Mouse (Mus musculus) heart, adult 8-10 months (tissue): ENCODE measurements around the gene Sh2b3. TPM values are rescaled to one million over a fixed set of nuclear protein-coding genes. Genes with fewer than 3 reads are reported as not detected.
A peak's percentile ranks its signal among the peaks of the same experiment; 100 is the strongest.
"Not testable (repeated sequence)": the region's sequence is repeated elsewhere in the genome, so short reads cannot be mapped to it uniquely, and the experiment has no call there.

Experiments used
- DNase-seq: peaks from one replicate; pipeline ENCODE4 v3.0.0; 2022; ENCODE audit warnings: low spot score
- total RNA-seq, 4 experiments: library from RNA; stranded (reverse); gene quantifications; 2 replicates each; pipeline ENCODE4 v1.2.4; 2022

Sh2b3 gene
- 10 to 100 TPM; 19.2 to 23.0 (median 22.3) TPM for total RNA-seq

DNA sequence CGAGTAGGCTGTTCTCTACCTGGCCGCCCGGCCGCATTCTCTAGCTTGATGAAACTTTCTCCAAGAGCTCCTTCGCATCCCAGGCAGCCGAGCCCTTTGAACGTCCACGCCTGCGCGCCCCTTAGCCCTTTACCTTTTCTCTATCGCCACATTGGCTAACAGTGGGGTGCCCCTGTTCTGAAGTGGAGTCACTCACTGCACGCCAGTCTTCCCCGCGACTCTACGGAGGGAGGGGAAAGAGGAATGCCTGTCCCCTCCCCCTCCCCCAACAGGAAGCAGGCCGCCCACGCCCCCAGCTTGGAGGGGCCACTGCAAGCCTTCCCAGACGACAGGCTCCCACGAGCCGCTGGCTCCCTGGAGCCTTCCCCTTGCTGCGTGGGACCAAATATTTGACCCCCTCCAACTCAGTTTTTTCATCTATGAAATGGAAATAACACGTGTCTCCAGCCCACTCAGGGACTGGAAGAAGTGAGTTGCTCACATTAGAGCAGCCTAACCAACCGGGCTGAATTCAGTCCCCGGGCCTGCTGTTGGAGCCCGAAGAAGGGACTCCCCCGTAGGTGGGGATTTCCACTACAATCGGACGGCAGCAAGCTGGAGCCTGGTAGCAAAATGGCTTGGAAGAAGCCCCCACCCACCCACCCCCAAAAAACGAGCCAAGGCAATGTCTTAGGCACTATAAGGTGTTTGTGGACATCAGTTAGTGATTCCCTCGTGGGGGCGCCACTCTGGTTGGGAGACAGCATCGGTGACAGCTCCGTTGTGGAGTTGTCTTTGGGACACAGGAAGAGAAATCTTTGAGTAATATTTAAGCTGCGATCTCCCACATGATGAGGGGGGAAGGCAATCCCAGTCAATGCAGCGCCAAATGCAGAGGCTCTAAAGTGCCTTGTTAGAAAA is at the start of gene Sh2b3:
TSS of gene Sh2b3 (minus strand) at position 206 of the 900 bp plus-strand sequence.
- no peak for DNase-seq

DNA sequence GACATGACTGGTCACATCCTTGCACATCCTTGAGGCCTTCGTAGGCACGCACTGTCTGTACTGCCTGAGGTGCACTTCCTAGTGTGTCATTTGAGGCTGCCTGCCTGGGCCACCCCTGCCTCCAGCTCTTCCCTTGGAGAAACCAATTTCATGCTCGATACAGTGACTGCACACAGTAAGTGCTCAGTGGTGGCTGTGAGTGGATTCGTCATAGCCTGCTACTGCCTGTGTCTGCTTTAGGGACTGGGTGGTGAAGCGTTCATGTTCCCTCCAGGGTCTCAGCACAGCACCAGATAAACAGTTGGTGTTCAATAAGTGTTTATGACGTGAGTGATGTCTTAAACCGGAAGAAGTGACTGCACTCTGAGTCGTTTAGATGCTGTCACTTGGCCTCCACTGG is 45.9 kb upstream of the Sh2b3 start:
- no peak for DNase-seq

DNA sequence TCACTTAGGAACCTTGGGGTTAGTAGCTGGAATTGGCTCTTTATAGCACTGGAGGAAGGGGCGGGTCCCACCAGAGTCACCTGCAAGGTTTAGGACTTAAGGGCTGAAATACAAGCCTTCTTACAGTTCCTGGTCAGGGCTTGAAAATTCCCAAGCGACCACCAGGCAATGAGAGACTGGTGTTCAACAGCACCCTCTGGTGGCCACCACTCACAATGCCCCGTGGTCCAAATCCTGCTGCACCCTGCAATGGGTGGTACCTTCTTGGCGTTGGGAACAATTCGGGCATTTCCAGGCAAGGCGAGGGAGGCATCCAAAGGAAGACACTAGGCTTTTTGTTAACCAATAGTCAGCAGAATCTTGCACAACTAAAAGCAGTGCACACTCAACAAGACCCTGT is 41.8 kb upstream of the Sh2b3 start:
- DNase-seq, result no peak

DNA sequence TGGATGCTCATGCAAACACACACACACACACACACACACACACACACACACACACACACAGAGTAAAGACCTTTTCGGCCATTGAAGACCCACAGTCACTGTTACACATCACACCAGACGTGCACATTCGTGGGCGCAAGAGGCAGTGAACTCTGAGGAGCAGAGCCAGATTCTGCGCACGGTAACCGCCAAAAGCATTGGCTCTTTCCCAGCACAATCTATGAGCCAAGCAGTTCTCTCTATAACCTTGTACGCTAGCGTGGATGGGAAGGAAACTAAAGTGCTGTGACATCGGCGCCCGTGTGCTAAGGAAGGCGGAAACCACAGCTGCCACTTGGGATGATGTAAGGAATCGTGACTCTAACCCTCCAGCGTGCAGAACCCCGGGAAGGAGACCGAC is 41.3 kb upstream of the Sh2b3 start:
- no peak for DNase-seq

DNA sequence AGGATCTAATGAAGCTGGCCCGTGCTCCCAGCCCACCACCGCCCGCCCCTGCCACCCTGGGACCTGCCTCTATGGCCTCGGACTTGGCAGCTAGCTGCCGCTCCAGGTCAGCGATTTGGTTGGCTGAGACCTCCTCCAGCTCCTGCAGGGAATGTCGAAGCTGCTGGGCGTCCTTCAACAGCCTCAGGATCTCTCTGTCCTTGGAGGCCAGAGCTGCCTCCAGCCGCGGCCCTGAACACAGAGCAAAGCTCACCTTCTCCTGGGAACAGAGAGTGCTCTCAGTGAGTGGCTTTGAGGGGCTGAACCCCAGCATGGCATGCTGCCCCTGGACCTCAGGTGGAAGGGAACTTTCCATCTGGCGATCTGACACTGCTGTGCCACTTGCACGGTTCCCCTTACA is 39.5 kb upstream of the Sh2b3 start:
- DNase-seq, result no peak

DNA sequence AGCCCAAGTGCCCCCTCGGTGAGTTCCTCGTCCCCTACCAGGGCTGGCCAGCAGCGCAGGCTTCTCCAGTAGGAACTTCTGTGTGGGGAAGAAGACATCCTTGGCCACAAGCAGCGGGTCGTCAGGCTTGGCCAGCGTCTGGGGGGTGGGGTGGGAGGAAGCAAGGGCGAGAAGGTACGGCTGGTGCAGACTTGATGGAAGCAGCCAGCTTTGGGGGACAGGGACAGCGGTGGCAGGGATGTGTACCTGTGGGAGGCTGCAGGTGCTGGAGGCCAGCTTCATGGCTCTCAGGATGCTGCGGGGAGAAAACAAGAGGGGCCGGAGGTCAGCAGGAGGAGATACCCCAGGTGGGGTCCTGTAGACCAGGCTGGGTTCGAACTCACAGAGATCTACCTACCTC is 37.6 kb upstream of the Sh2b3 start:
- DNase-seq, result no peak

DNA sequence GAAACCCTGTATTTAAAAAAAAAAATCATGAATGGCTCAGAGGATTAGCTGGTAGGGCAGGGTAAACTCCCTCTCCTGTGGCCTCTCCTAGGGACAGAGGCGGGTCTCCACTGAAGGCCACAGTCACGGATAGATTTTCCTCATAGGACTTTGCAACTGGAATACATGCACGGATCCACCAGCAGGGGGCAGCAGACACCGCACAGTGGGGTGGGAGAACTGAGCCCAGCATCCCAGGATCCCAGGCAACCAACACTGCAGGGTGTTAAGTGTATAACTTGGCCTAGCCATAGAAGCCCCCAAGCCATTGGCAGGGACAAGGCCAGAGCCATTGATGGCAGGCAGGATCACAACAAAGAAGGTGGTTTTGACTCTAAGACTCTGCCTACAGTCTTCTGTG is 34.7 kb upstream of the Sh2b3 start:
- peak; percentile 75 for DNase-seq

DNA sequence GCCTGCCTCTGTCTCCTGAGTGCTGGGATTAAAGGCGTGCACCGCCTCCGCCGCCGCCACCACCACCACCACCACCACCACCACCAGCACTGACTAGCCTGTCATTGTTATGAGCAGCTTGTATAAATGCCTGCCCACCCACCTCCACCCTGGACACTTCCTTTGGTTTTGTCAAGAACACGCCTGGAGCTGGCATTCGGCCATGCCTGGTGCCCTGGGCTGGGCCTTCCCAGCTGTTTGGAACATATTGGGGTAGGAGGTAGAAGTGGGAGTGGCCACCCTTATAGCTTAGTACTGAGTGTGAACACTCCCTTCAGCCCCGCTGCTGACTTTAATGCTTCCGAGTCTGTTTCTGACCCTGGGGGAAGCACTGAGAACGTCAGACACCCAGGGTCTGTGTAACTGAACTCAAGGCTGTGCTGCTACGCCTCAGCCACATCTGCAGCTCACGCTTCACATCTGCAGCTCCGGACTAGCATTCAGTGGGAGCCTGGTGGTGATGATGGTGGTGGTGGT is 34.1 kb upstream of the Sh2b3 start:
- no peak for DNase-seq

DNA sequence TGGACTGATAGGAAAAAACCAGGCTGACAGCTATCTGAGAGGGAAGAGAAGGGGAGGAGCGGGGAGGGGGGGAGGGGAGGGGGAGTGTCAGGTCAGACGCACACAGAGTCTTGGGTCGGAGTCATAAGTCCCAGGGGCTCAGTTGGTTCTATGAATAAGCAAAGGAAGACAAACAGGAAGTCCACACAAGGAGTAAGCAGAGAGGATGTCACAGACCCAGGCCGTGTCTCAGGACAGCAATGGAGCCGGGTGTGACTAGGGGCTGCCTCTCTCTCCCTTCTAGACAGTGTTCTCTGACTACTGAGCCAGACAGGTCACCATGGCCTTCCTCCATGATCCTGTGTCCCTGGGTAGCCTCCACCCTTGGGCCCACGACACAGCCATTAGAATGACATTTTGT is 33.4 kb upstream of the Sh2b3 start:
- no peak for DNase-seq

DNA sequence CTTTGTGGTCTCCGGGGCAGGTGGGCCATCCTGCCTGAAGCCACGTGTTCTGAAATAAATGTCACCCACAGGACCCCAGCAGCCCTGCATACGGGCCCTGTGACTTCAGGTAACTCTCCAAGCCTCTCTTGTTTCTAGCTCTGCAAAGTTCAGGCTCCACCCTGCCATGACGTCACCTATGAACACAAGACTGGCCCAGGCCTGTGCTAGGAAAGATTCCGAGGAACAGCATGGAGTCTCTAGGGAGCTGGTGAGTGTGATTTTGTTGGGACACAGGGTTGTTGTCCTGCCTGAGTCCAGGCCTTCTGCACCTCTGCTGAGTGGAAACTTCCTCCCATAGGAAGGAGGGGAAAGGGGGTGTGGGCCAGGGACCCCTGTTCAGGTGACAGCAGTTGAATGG is 30.5 kb upstream of the Sh2b3 start:
- DNase-seq, result no peak

DNA sequence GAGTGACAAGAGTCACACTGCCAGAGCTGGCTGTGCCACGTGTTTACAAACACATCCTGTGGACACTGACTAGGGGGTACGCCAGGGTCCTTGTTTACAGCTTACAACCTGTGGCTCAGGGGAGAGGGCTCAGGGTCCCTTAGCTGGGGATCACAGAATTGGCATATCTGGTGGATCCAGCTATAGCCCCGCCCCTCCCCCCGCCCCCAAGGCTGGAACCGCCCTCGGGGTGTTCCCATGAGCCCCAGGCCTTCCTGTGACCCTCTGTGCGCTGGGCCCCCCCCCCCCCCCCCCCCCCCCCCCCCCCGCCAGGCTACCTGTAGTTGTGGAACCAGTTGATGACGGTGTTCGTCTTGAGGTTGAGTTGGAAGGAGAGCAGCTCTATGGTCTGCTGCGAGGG is 26.9 kb upstream of the Sh2b3 start:
- DNase-seq, result no peak

DNA sequence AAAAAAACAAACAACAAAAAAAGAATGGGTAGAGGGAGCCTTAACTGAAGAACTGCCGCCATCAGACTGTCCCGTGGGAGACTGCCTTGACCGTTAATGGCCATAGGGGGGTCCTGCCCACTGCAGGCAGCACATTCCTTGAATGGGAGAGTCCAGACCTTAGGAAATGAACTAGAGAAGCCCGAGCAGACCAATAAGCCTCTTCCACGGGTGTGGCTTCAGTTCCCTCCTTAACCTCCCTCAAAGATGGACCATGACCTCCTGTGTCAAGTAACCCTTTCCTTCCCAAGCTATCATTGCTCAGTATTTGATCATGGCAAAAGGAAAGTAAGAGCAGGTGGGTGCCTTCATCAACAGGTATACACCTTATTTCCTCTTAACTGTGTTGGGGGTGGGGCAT is 24.5 kb upstream of the Sh2b3 start:
- no peak for DNase-seq

DNA sequence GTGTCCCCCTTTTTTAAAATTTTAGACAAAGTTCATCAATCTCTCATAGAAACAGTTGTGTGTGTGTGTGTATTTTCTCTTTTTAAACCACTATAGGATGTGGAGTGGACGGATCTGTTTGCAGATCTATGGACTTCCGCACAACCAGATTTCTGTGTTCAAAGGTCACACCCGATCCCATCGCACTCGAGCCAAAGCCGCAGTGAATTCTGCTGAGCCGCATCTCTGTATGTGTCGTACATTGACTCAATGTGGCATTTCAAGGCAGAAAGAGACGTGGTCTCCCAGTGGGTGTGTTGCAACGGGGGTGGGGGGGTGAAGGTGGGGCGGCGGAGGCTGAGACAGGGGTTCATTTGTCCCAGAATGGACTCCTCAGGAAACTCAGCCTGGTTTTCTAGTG is 21.0 kb upstream of the Sh2b3 start:
- no peak for DNase-seq

DNA sequence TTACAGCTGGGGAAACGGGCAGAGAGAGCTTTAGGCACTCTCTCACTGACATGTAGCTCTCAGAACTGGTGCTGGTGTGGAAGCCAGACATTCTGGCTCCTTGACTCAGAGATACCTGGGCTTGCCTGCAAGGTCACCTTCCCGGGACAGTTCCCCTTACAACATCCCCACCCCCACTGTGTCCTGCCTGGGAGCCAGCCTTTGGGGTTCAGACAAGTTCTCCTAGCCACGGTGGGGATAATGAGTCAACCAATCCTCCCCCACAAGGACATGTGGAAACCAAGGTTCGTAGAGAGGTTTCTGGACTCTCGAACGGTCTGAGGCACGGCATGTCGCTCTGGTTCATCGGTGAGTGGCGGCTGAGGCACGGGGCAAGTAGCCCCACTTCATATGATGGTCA is 19.3 kb upstream of the Sh2b3 start:
- DNase-seq, result no peak

DNA sequence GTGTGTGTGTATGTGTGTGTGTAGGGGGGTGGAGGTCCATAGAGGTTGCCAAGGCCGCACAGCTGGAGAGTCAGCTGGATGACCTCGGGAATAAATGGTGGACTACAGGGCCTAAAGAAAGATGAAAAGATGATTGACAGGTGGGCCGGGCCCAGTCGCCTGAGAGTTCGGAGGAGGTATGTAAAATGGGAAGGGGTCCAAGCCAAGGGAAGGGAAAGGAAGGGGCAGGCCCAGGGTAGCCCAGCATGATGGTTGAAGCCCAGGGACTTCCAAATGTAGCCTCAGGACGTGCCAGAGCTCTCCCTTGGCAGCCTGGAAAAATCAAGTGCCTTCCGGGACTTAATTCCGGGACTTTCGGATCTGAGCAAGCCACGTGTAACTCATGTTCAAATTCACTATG is 17.3 kb upstream of the Sh2b3 start:
- DNase-seq, result no peak

DNA sequence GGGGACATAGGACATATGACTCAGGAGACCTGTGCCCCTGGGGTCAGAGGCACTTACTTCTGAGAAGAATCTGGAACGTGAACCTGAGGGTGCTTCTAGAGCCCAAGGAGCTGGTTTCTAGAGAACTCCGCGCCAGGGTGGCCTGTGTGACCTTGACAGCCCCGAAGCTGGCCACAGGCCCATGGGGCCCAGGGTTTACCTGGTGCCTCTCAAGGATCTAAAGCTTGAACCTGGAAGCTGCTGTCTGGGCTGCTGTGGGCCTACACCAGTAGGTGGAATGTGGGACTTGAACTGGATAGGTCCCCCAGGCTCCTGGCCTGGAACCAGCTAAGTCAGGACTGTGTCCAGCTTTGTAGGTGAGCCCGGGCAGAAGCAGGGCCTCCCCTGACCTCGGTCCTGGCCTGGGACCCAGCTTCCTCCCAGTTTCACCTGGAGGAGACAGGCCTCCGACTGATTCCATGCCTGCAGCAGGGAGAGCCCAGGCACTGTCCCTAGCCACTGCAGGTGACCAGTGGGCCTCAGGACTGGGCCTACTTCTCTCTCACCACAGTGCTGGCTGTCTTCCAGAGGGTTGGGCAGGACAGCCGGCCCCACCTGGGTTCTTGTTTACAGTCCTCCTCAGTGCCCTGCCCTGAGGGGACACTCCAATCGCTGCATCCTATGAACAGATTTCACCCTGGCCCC is 16.1 kb upstream of the Sh2b3 start:
- no peak for DNase-seq

DNA sequence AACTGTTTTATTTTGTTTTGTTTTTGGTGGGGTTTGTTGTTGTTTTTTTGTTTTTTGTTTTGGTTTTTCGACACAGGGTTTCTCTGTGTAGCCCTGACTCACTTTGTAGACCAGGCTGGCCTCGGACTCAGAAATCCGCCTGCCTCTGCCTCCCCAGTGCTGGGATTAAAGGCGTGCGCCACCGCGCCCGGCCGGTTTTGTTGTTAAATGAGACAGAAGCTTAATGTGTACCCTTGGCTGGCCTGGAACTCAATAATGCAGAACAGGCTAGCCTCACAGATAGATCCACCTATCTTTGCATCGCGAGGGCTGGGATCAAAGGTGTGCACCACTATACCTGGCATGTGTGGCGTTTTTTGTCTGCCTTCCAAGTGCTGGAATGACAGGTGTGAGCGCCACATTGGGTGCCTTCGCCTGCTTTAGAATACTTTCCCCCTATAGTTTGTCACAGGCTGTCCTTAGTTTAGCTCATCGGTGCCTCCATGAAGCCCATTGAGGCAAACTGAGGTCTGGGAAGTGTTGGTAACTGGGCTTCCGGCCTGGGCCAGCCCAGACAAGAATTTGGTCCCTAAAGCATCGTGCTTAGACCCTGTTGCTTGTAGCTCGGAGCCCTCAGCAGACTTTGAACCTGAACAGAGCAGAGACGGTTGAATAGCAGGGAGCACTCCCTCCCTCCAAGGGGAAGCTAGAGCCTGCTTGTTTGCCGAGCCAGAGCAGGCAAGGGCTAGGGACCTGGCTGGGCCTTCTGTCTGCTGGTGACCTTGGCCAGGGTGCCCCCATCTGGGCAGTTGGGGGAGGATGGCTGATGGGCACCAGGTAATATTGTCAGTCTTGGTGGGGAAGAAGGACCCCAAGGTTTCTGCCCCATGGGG is 12.3 kb upstream of the Sh2b3 start:
- DNase-seq, result no peak

DNA sequence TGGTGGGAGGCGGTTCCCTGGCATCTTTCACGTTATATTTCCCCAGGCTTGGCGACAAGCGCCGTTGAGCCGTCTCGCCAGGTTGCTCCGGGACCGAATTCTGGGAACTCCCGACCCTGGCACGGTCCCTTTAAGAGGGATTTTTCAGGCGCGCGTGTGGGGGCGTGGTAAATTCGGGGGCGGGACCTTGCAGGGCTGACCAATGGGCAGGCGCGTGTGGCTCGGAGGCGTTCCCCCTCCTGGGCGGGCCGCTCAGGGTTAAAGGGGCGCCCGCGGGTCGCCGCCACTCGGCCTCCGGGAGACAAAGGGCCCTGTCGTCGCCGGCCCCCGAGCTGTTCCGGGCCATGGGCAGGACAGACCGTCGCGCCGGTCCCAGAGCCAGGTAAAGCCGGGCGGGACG is 11.3 kb upstream of the Sh2b3 start, which contains the start of gene Pheta1:
TSS of gene Pheta1 (plus strand) at position 242 of the 400 bp plus-strand sequence.
- peak; percentile 94 for DNase-seq

DNA sequence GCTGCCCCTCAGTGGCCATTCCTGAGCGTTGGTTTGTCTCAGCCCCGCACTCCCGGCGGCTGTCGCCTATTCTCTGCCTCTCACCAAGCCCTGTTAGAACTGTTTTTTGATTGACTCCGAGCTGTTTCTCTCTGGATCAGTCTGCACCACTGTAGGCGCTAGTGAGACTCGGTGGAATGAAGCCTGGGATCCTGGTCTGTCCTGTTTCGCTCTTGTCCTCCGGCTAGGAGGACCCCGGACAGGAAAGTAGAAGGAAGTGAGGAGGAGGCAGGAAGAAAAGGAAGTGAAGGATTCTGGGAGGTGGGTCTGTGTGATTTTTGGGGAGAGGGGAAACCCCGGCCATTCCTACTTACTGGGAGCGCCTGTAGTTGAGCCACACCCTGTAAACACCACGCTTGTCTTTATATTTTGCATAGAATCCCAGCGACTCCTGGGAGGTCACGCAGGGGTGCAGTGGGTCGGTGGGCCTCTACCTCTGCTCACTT is 10.6 kb upstream of the Sh2b3 start:
- DNase-seq, result no peak

DNA sequence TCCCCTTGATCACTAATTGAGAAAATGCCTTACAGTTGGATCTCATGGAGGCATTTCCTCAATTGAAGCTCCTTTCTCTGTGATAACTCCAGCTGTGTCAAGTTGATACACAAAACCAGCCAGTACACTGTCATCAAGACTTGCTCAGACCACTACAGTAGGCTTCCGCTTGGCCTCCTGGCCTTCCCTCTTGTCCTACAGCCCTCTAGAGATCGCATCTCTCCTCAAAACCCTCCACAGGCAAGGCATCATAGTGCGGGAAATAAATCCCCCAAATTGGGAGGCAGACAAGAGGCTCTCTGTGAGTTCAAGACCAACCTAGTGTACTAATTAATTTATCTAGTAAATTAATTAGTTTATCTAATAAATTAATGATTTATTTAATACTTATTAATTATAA is 9.8 kb upstream of the Sh2b3 start:
- DNase-seq, result not testable (repeated sequence)

DNA sequence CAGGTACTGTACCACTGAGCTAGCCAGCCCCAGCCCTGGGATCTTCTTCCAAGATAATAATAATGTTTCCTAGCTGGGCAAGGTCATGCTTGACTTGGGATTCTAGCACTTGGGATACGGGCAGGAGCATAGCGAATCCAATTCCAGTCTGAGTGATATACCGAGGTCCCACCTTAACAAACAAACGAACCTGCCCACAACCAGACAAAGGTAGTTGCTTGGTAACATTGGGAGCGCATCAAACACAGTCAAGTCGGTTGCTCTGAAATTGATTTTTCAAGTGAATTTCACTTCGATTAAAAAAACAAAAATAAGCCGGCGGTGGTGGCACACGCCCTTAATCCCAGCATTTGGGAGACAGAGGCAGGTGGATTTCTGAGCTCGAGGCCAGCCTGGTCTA is 8.9 kb upstream of the Sh2b3 start:
- DNase-seq, result no peak

DNA sequence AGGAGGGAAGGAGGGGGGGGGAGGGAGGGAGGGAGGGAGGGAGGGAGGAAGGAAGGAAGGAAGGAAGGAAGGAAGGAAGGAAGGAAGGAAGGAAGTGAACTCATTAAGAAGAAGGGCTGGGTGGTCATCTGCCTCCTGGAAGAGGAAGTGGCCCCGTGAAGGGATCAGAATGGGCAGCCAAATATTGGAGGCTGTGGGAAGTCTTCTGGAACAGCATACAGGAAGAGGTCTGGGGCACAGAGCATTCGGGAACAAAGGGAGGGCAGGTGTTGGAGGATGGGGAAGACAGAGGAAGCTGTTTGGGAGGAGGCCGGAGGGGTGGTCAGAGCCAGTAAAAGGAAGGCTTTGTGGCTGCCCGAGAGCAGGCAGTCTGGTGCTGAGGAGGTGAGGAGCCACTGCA is 7.9 kb upstream of the Sh2b3 start:
- no peak for DNase-seq
